Mouse (Mus musculus) myocyte (in vitro differentiated cells): ENCODE measurements around the gene Rapgef4. TPM values are rescaled to one million over a fixed set of nuclear protein-coding genes. Genes with fewer than 3 reads are reported as not detected.

Source experiments
- H3K27me3 ChIP-seq: one replicate; pipeline ENCODE4 v1.6.1; 2011; ENCODE audit not compliant: control insufficient read depth, insufficient read depth, insufficient read length
- H3K36me3 ChIP-seq: one replicate; pipeline ENCODE4 v1.6.1; 2011; ENCODE audit not compliant: control insufficient read depth, insufficient read depth
- H3K4me2 ChIP-seq: one replicate; pipeline ENCODE4 v1.6.1; 2011; ENCODE audit warnings: low read depth, control low read depth
- H3K4me3 ChIP-seq: one replicate; pipeline ENCODE4 v1.5.1; 2011; ENCODE audit warnings: mild to moderate bottlenecking, control low read depth, moderate library complexity
- H3K79me2 ChIP-seq: one replicate; pipeline ENCODE4 v1.6.1; 2011; ENCODE audit not compliant: control insufficient read depth, insufficient read depth
- H3ac ChIP-seq: one replicate; pipeline ENCODE4 v1.6.1; 2011; ENCODE audit not compliant: control insufficient read depth, insufficient read length
- CEBPB ChIP-seq: IDR thresholded peaks from 2 replicates; pipeline ENCODE4 v1.6.1; 2011; ENCODE audit warnings: mild to moderate bottlenecking, moderate library complexity; ENCODE audit not compliant: poor library complexity, insufficient read depth, severe bottlenecking
- E2F4 ChIP-seq: IDR thresholded peaks from one replicate; pipeline ENCODE4 v1.6.1; 2011; ENCODE audit warnings: mild to moderate bottlenecking, control low read depth, moderate library complexity; ENCODE audit not compliant: insufficient read depth
- MAX ChIP-seq: IDR thresholded peaks from one replicate; pipeline ENCODE4 v1.6.1; 2011; ENCODE audit warnings: low read depth, mild to moderate bottlenecking, control low read depth
- MYOD1 ChIP-seq, 3 experiments: IDR thresholded peaks; one replicate each; pipeline ENCODE4 v1.6.1; 2011; ENCODE audit warnings: control low read depth in 2 of 3, low read depth in 2 of 3, mild to moderate bottlenecking in 2 of 3, moderate library complexity in 1 of 3; ENCODE audit not compliant: insufficient read length in 2 of 3, control insufficient read depth in 1 of 3
- MYOG ChIP-seq, 3 experiments: IDR thresholded peaks; one replicate each; pipeline ENCODE4 v1.6.1; 2011; ENCODE audit warnings: control low read depth in 2 of 3, low read depth in 2 of 3, mild to moderate bottlenecking in 2 of 3; ENCODE audit not compliant: insufficient read length in 2 of 3, control insufficient read depth in 1 of 3, insufficient read depth in 1 of 3
- POLR2A ChIP-seq: IDR thresholded peaks from one replicate; pipeline ENCODE4 v1.6.1; 2011; ENCODE audit warnings: low read depth, mild to moderate bottlenecking, control low read depth, moderate library complexity; ENCODE audit not compliant: insufficient read length
- POLR2AphosphoS2 ChIP-seq: IDR thresholded peaks from one replicate; pipeline ENCODE4 v1.6.1; 2011; ENCODE audit warnings: low read depth, control low read depth; ENCODE audit not compliant: insufficient read length
- REST ChIP-seq: IDR thresholded peaks from one replicate; pipeline ENCODE4 v1.6.1; 2011; ENCODE audit warnings: mild to moderate bottlenecking, control low read depth, moderate library complexity; ENCODE audit not compliant: insufficient read depth, insufficient read length
- SRF ChIP-seq: IDR thresholded peaks from one replicate; pipeline ENCODE4 v1.6.1; 2011; ENCODE audit warnings: low read depth; ENCODE audit not compliant: control insufficient read depth, insufficient read length
- TCF12 ChIP-seq: IDR thresholded peaks from one replicate; pipeline ENCODE4 v1.6.1; 2011; ENCODE audit warnings: mild to moderate bottlenecking, control low read depth; ENCODE audit not compliant: poor library complexity, insufficient read depth, severe bottlenecking
- TCF3 ChIP-seq: IDR thresholded peaks from one replicate; pipeline ENCODE4 v1.6.1; 2011; ENCODE audit warnings: low read depth, control low read depth; ENCODE audit not compliant: insufficient read length
- USF1 ChIP-seq: IDR thresholded peaks from one replicate; pipeline ENCODE4 v1.6.1; 2011; ENCODE audit warnings: low read depth, mild to moderate bottlenecking, control low read depth, moderate library complexity
- polyA plus RNA-seq: library from polyadenylated mRNA; unstranded; fragments of >200 nt; fragmentation: generic; extraction: Trizol; gene quantifications from one replicate; pipeline ENCODE4 v1.2.1, GENCODE M21; 2012; ENCODE audit warnings: missing spikeins

The Rapgef4 gene
- 0.28 TPM for polyA plus RNA-seq

GRCm38 (mm10) chr2:71980771-71981342 lies at the start of gene Rapgef4:
Gene Rapgef4 (plus strand): TSS chr2:71981240.
- Histone ChIP-seq H3K4me3 (no peak within 1 kb of the TSS), H3K36me3 (no peaks in the 10 kb centered on the region), H3K4me2 (no peak within 1 kb of the TSS), H3K27me3 (peaks cover 29% of the 10 kb centered on the region), H3ac (no peak within 1 kb of the TSS), H3K79me2 (no peaks in the 10 kb centered on the region)
- TF ChIP-seq MYOG (IDR thresholded peaks at IDR 0.05; ENCODE audit: control insufficient read depth in 1 of 3, insufficient read depth in 1 of 3, insufficient read length in 2 of 3, low read depth in 2 of 3) (no peak), USF1 (no peak), MYOD1 (IDR thresholded peaks at IDR 0.05; ENCODE audit: control insufficient read depth in 1 of 3, insufficient read length in 2 of 3, low read depth in 2 of 3) (no peak), TCF3 (no peak), E2F4 (no peak), TCF12 (no peak), REST (no peak), MAX (no peak), SRF (no peak), POLR2AphosphoS2 (no peak), CEBPB (no peak), POLR2A (no peak)

GRCm38 (mm10) chr2:71934046-71934445 lies 47.0 kb upstream of the Rapgef4 start:
- no peaks in the 10 kb centered on the region for H3K36me3 ChIP-seq
- no peak overlapping the region for H3ac ChIP-seq
- H3K4me3 ChIP-seq, result no peak overlapping the region
- H3K4me2 ChIP-seq, result no peak overlapping the region
- H3K27me3 ChIP-seq, result no peaks in the 10 kb centered on the region
- no peak for TF ChIP-seq USF1
- no peak for TF ChIP-seq CEBPB
- no peak for TF ChIP-seq REST
- TF ChIP-seq POLR2A, result no peak
- TF ChIP-seq POLR2AphosphoS2, result no peak
- no peak for TF ChIP-seq MYOG (IDR thresholded peaks at IDR 0.05; ENCODE audit: control insufficient read depth in 1 of 3, insufficient read depth in 1 of 3, insufficient read length in 2 of 3, low read depth in 2 of 3)
- no peak for TF ChIP-seq MYOD1 (IDR thresholded peaks at IDR 0.05; ENCODE audit: control insufficient read depth in 1 of 3, insufficient read length in 2 of 3, low read depth in 2 of 3)
- H3K79me2 ChIP-seq, result no peaks in the 10 kb centered on the region

- no peak overlapping the region for H3ac ChIP-seq
- H3K79me2 ChIP-seq, result no peaks in the 10 kb centered on the region
- no peaks in the 10 kb centered on the region for H3K27me3 ChIP-seq
- H3K36me3 ChIP-seq, result no peaks in the 10 kb centered on the region
- no peak overlapping the region for H3K4me2 ChIP-seq
- TF ChIP-seq USF1, result no peak
- TF ChIP-seq SRF, result no peak
- TF ChIP-seq REST, result no peak
- no peak for TF ChIP-seq MYOD1 (IDR thresholded peaks at IDR 0.05; ENCODE audit: control insufficient read depth in 1 of 3, insufficient read length in 2 of 3, low read depth in 2 of 3)
- TF ChIP-seq POLR2A, result no peak
- no peak for TF ChIP-seq MYOG (IDR thresholded peaks at IDR 0.05; ENCODE audit: control insufficient read depth in 1 of 3, insufficient read depth in 1 of 3, insufficient read length in 2 of 3, low read depth in 2 of 3)
- TF ChIP-seq TCF12, result no peak
- H3K4me3 ChIP-seq, result no peak overlapping the region
Measured at GRCm38 (mm10) chr2:71936711-71937110, 44.3 kb upstream of the Rapgef4 start.

GRCm38 (mm10) chr2:71937649-71938308 lies 43.3 kb upstream of the Rapgef4 start:
- H3K4me2 ChIP-seq, result peak overlapping the region; percentile 71
- H3K36me3 ChIP-seq, result no peaks in the 10 kb centered on the region
- H3K27me3 ChIP-seq, result no peaks in the 10 kb centered on the region
- TF ChIP-seq POLR2A, result no peak
- no peak for TF ChIP-seq TCF12
- no peak for TF ChIP-seq E2F4
- no peak for TF ChIP-seq TCF3
- TF ChIP-seq MAX, result no peak
- TF ChIP-seq USF1, result no peak
- no peak for TF ChIP-seq CEBPB
- TF ChIP-seq MYOD1 (IDR thresholded peaks at IDR 0.05; ENCODE audit: control insufficient read depth in 1 of 3, insufficient read length in 2 of 3, low read depth in 2 of 3), result no peak
- TF ChIP-seq POLR2AphosphoS2, result no peak
- no peak for TF ChIP-seq SRF
- TF ChIP-seq REST, result no peak
- no peak for TF ChIP-seq MYOG (IDR thresholded peaks at IDR 0.05; ENCODE audit: control insufficient read depth in 1 of 3, insufficient read depth in 1 of 3, insufficient read length in 2 of 3, low read depth in 2 of 3)
- H3ac ChIP-seq, result no peak overlapping the region
- no peaks in the 10 kb centered on the region for H3K79me2 ChIP-seq
- H3K4me3 ChIP-seq, result no peak overlapping the region
